Mouse (Mus musculus): ENCODE data around the gene Prl4a1. TPM values are rescaled to one million over a fixed set of nuclear protein-coding genes. Genes with fewer than 3 reads are reported as not detected.
A peak's percentile ranks its signal among the peaks of the same experiment; 100 is the strongest.
"Not testable (repeated sequence)": the region's sequence is repeated elsewhere in the genome, so short reads cannot be mapped to it uniquely, and the experiment has no call there.

Gene Prl4a1
- not detected in 2 replicates for polyA plus RNA-seq (2015; fragmentation: Nextera tagmentation; extraction: Ambion mirVana)

GRCm38 (mm10) chr13:28015912-28016311 lies at the start of gene Prl4a1:
Gene Prl4a1 (plus strand): TSS chr13:28016212.
- no peak within 1 kb of the TSS for H3K27ac ChIP-seq (ENCODE audit: low read length)
- no peaks in the 10 kb centered on the region for H3K27me3 ChIP-seq (ENCODE audit: control insufficient read depth, insufficient read depth, low read depth, low read length)
- no peak for ATAC-seq (ENCODE audit: low read depth)
- H3K4me1 ChIP-seq (replicated peaks; ENCODE audit: control insufficient read depth, insufficient read depth, low read length) = no peaks in the 10 kb centered on the region
- H3K4me3 ChIP-seq (ENCODE audit: low read length) = no peak within 1 kb of the TSS
- no peak within 1 kb of the TSS for H3K9ac ChIP-seq (ENCODE audit: low read length)
- no peak within 1 kb of the TSS for H3K4me2 ChIP-seq (ENCODE audit: low read depth, low read length)
- H3K36me3 ChIP-seq (ENCODE audit: control insufficient read depth, insufficient read depth, low read length) = no peaks in the 10 kb centered on the region
- no peaks in the 10 kb centered on the region for H3K9me3 ChIP-seq (ENCODE audit: control insufficient read depth, low read length)
- whole genome bisulfite sequencing = 87% methylated on average over 3 of the region's 3 CpGs

GRCm38 (mm10) chr13:27972931-27973330 lies 43.1 kb upstream of the Prl4a1 start:
- Histone ChIP-seq H3K36me3 (ENCODE audit: control insufficient read depth, insufficient read depth, low read length) (no peaks in the 10 kb centered on the region), H3K9me3 (ENCODE audit: control insufficient read depth, low read length) (no peaks in the 10 kb centered on the region), H3K9ac (ENCODE audit: low read length) (no peak overlapping the region), H3K27me3 (ENCODE audit: control insufficient read depth, insufficient read depth, low read depth, low read length) (no peaks in the 10 kb centered on the region), H3K4me3 (ENCODE audit: low read length) (no peak overlapping the region), H3K4me1 (replicated peaks; ENCODE audit: control insufficient read depth, insufficient read depth, low read length) (no peaks in the 10 kb centered on the region), H3K4me2 (ENCODE audit: low read depth, low read length) (no peak overlapping the region), H3K27ac (ENCODE audit: low read length) (no peak overlapping the region)
- WGBS = 50% methylated on average over 1 of the region's 1 CpGs
- no peak for ATAC-seq (ENCODE audit: low read depth)

- H3K9ac ChIP-seq (ENCODE audit: low read length); H3K36me3 ChIP-seq (ENCODE audit: control insufficient read depth, insufficient read depth, low read length); H3K9me3 ChIP-seq (ENCODE audit: control insufficient read depth, low read length); H3K27ac ChIP-seq (ENCODE audit: low read length); H3K4me3 ChIP-seq (ENCODE audit: low read length); H3K4me2 ChIP-seq (ENCODE audit: low read depth, low read length); H3K4me1 ChIP-seq (replicated peaks; ENCODE audit: control insufficient read depth, insufficient read depth, low read length); H3K27me3 ChIP-seq (ENCODE audit: control insufficient read depth, insufficient read depth, low read depth, low read length); ATAC-seq (ENCODE audit: low read depth): not testable (repeated sequence)
- 47% methylated on average over 2 of the region's 2 CpGs for WGBS
These were observed 41.7 kb upstream of the Prl4a1 start for GRCm38 (mm10) chr13:27974281-27974680.

DNA sequence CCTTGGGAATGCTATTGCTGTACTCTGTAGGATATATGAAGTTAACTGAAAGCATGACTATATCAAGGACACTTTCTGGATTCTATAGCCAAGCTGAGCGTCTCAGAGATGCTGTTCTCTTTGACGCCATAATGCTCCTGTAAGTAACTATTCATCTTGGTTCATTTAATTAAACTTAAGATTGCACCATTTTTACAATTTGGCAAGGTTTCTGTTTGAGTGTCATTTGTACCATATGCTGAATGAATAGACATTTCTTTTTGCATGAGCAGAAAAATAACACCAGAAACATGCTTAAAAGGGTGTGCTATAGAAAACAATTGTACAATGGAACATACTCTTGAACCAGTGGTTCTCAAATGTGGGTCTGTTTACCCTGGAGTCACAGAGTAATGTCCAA lies 38.4 kb upstream of the Prl4a1 start:
- H3K27ac ChIP-seq (ENCODE audit: low read length) = no peak overlapping the region
- H3K36me3 ChIP-seq (ENCODE audit: control insufficient read depth, insufficient read depth, low read length) = no peaks in the 10 kb centered on the region
- no peaks in the 10 kb centered on the region for H3K4me1 ChIP-seq (replicated peaks; ENCODE audit: control insufficient read depth, insufficient read depth, low read length)
- no peak overlapping the region for H3K4me2 ChIP-seq (ENCODE audit: low read depth, low read length)
- ATAC-seq (ENCODE audit: low read depth) = no peak
- H3K27me3 ChIP-seq (ENCODE audit: control insufficient read depth, insufficient read depth, low read depth, low read length) = no peaks in the 10 kb centered on the region
- no peak overlapping the region for H3K4me3 ChIP-seq (ENCODE audit: low read length)
- H3K9me3 ChIP-seq (ENCODE audit: control insufficient read depth, low read length) = no peaks in the 10 kb centered on the region
- no peak overlapping the region for H3K9ac ChIP-seq (ENCODE audit: low read length)
- WGBS = 87% methylated on average over 2 of the region's 2 CpGs

DNA sequence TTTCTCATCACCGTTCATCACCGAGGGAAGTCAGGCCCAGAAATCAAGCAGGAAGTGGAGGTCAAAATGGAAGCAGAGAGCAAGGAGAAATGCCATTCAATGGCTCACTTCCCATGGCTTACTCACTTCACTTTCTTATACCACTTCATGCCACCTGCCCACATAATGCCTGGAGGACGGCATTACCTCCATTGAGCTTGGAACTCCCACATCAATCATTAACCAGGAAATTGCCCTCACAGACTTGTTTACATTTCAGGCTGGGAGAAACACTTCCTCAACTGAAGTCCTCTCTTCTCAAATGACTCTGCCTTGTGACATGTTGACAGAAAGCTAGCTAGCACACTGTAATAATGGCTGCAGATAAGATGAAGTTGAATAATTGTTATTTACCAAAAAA lies 19.5 kb upstream of the Prl4a1 start:
- H3K4me3 ChIP-seq (ENCODE audit: low read length); H3K9me3 ChIP-seq (ENCODE audit: control insufficient read depth, low read length); H3K36me3 ChIP-seq (ENCODE audit: control insufficient read depth, insufficient read depth, low read length); H3K4me2 ChIP-seq (ENCODE audit: low read depth, low read length); H3K27ac ChIP-seq (ENCODE audit: low read length); H3K27me3 ChIP-seq (ENCODE audit: control insufficient read depth, insufficient read depth, low read depth, low read length); H3K4me1 ChIP-seq (replicated peaks; ENCODE audit: control insufficient read depth, insufficient read depth, low read length); H3K9ac ChIP-seq (ENCODE audit: low read length): not testable (repeated sequence)
- peak; percentile 23; the same call in 1 of the 2 replicates for ATAC-seq (ENCODE audit: low read depth)
- WGBS = 51% methylated on average over 3 of the region's 3 CpGs

DNA sequence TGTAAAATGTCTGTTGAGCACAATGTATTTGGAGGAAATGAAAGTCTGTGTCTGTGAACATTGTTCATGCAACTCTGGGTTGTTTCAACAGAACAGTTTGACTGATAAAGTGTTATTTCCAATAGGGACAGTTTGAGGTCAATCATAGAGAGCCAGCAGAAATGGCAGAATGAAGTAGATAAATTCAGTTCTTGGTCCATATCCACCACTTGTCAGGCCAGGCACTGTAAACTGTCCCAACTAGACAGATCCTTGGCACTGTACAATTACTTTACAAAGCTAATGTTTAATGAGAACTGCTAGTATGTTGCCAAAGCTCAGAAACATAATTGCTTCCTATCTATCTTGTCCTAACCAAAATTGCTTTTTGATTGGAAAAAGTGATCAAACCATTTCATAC lies 13.3 kb downstream of the Prl4a1 start:
- Histone ChIP-seq H3K27me3 (ENCODE audit: control insufficient read depth, insufficient read depth, low read depth, low read length) (no peaks in the 10 kb centered on the region), H3K4me1 (replicated peaks; ENCODE audit: control insufficient read depth, insufficient read depth, low read length) (no peaks in the 10 kb centered on the region), H3K4me3 (ENCODE audit: low read length) (no peak overlapping the region), H3K9me3 (ENCODE audit: control insufficient read depth, low read length) (no peaks in the 10 kb centered on the region), H3K4me2 (ENCODE audit: low read depth, low read length) (no peak overlapping the region), H3K27ac (ENCODE audit: low read length) (no peak overlapping the region), H3K9ac (ENCODE audit: low read length) (no peak overlapping the region), H3K36me3 (ENCODE audit: control insufficient read depth, insufficient read depth, low read length) (no peaks in the 10 kb centered on the region)
- peak; percentile 77 for ATAC-seq (ENCODE audit: low read depth)

GRCm38 (mm10) chr13:28069315-28069714 lies 53.3 kb downstream of the Prl4a1 start:
- no peaks in the 10 kb centered on the region for H3K4me1 ChIP-seq (replicated peaks; ENCODE audit: control insufficient read depth, insufficient read depth, low read length)
- 76% methylated on average over 3 of the region's 3 CpGs for WGBS
- no peak overlapping the region for H3K9ac ChIP-seq (ENCODE audit: low read length)
- no peak for ATAC-seq (ENCODE audit: low read depth)
- H3K36me3 ChIP-seq (ENCODE audit: control insufficient read depth, insufficient read depth, low read length) = no peaks in the 10 kb centered on the region
- no peak overlapping the region for H3K27ac ChIP-seq (ENCODE audit: low read length)
- no peak overlapping the region for H3K4me3 ChIP-seq (ENCODE audit: low read length)
- H3K4me2 ChIP-seq (ENCODE audit: low read depth, low read length) = no peak overlapping the region
- no peaks in the 10 kb centered on the region for H3K27me3 ChIP-seq (ENCODE audit: control insufficient read depth, insufficient read depth, low read depth, low read length)
- no peaks in the 10 kb centered on the region for H3K9me3 ChIP-seq (ENCODE audit: control insufficient read depth, low read length)

Other genes starting within 250 kb of the Prl4a1 start
- not detected in 2 replicates for gene Prl7c1, start 235.4 kb upstream of the Prl4a1 start, polyA plus RNA-seq (2015; fragmentation: Nextera tagmentation; extraction: Ambion mirVana)
- gene Prl2a1, start 214.6 kb upstream of the Prl4a1 start, polyA plus RNA-seq (2015; fragmentation: Nextera tagmentation; extraction: Ambion mirVana) = not detected in 2 replicates
- gene Prl2c1, start 166.9 kb upstream of the Prl4a1 start, polyA plus RNA-seq (2015; fragmentation: Nextera tagmentation; extraction: Ambion mirVana) = not detected in 2 replicates
- gene Prl5a1, start 126.3 kb downstream of the Prl4a1 start, polyA plus RNA-seq (2015; fragmentation: Nextera tagmentation; extraction: Ambion mirVana) = not detected in 2 replicates
- gene Gm11361, start 241.3 kb downstream of the Prl4a1 start, polyA plus RNA-seq (2015; fragmentation: Nextera tagmentation; extraction: Ambion mirVana) = 7.8 and 10.9 TPM in 2 replicates

Measured in lung, embryonic 16.5 days (tissue).